Mouse (Mus musculus) CH12.LX (cell line): Measurements from ENCODE around the gene Sorcs3. TPM values are rescaled to one million over a fixed set of nuclear protein-coding genes. Genes with fewer than 3 reads are reported as not detected.

Experiments used
- DNase-seq: peaks from one replicate; pipeline ENCODE4 v3.0.0-alpha.2; 2013; ENCODE audit errors: extremely low read depth
- H3K27ac ChIP-seq: 2 replicates; pipeline ENCODE4 v1.5.1; 2012; ENCODE audit warnings: low read depth, mild to moderate bottlenecking, control low read depth, moderate library complexity; ENCODE audit not compliant: insufficient read depth
- H3K27me3 ChIP-seq: replicated peaks from 2 replicates; pipeline ENCODE3; 2012; ENCODE audit warnings: inconsistent platforms
- H3K36me3 ChIP-seq, 2 experiments: replicated peaks in 1 of 2; 2 replicates each; pipeline versions ENCODE3 to v1.6.1; 2012; ENCODE audit warnings: inconsistent platforms in 1 of 2, low read length in 1 of 2, mild to moderate bottlenecking in 1 of 2, mixed read lengths in 1 of 2, moderate library complexity in 1 of 2; ENCODE audit not compliant: control insufficient read depth in 1 of 2, insufficient read depth in 1 of 2
- H3K4me1 ChIP-seq, 2 experiments: 2 replicates each; pipeline ENCODE4 v1.6.1; 2012; ENCODE audit warnings: inconsistent platforms in 1 of 2, moderate library complexity in 1 of 2; ENCODE audit not compliant: insufficient read depth in 2 of 2, control insufficient read depth in 1 of 2
- H3K4me2 ChIP-seq: 2 replicates; pipeline ENCODE4 v1.6.1; 2012; ENCODE audit warnings: low read depth, mild to moderate bottlenecking, control low read depth; ENCODE audit not compliant: poor library complexity, insufficient read depth, severe bottlenecking
- H3K4me3 ChIP-seq, 3 experiments: fragments of 150-350 bp in 1 of 3; sonication (generic) in 1 of 3; replicated peaks in 1 of 3; 2 replicates each; pipeline versions ENCODE3 to v1.5.1; 2011 to 2012; ENCODE audit warnings: low read depth in 2 of 3, low read length in 2 of 3, mild to moderate bottlenecking in 2 of 3, moderate library complexity in 2 of 3, control low read depth in 1 of 3, improper control_type of control experiment in 1 of 3, inconsistent platforms in 1 of 3, mixed read lengths in 1 of 3; ENCODE audit not compliant: poor library complexity in 1 of 3
- H3K79me2 ChIP-seq: replicated peaks from 2 replicates; pipeline ENCODE4 v1.6.1; 2012; ENCODE audit warnings: mild to moderate bottlenecking, moderate library complexity; ENCODE audit not compliant: control insufficient read depth, poor library complexity, insufficient read depth, severe bottlenecking; ENCODE audit errors: extremely low read depth
- H3K9ac ChIP-seq: 2 replicates; pipeline ENCODE4 v1.6.1; 2012; ENCODE audit warnings: low read depth, mild to moderate bottlenecking, control low read depth, moderate library complexity; ENCODE audit not compliant: insufficient read depth
- H3K9me3 ChIP-seq: replicated peaks from 2 replicates; pipeline ENCODE3; 2012; ENCODE audit warnings: low read length, inconsistent platforms, mixed read lengths
- CHD2 ChIP-seq: IDR thresholded peaks from 2 replicates; pipeline ENCODE4 v1.6.1; 2011; ENCODE audit warnings: low read length, improper control_type of control experiment
- CTCF ChIP-seq, 2 experiments: IDR thresholded peaks in 1 of 2; conservative IDR thresholded peaks in 1 of 2; 2 replicates each; pipeline ENCODE4 v1.5.1; 2011 to 2012; ENCODE audit warnings: low read depth in 2 of 2, low read length in 2 of 2, improper control_type of control experiment in 1 of 2, inconsistent platforms in 1 of 2, mild to moderate bottlenecking in 1 of 2, moderate library complexity in 1 of 2
- E2F4 ChIP-seq: IDR thresholded peaks from 2 replicates; pipeline ENCODE4 v1.6.1; 2011; ENCODE audit warnings: low read depth, low read length, improper control_type of control experiment; ENCODE audit not compliant: insufficient replicate concordance
- ELF1 ChIP-seq: IDR thresholded peaks from 2 replicates; pipeline ENCODE4 v1.6.1; 2014; ENCODE audit warnings: low read depth, mild to moderate bottlenecking, inconsistent platforms, low read length, improper control_type of control experiment
- EP300 ChIP-seq: IDR thresholded peaks from 2 replicates; pipeline ENCODE4 v1.6.1; 2011; ENCODE audit warnings: low read length, improper control_type of control experiment
- ETS1 ChIP-seq: conservative IDR thresholded peaks from 2 replicates; pipeline ENCODE4 v1.6.1; 2012; ENCODE audit warnings: low read depth, mild to moderate bottlenecking, inconsistent platforms, low read length, improper control_type of control experiment, moderate library complexity
- GABPA ChIP-seq: IDR thresholded peaks from 2 replicates; pipeline ENCODE4 v1.6.1; 2012; ENCODE audit warnings: low read depth, low read length, improper control_type of control experiment, inconsistent platforms; ENCODE audit not compliant: insufficient replicate concordance
- HCFC1 ChIP-seq: IDR thresholded peaks from 2 replicates; pipeline ENCODE4 v1.6.1; 2012; ENCODE audit warnings: low read depth, mild to moderate bottlenecking, inconsistent platforms, low read length, improper control_type of control experiment
- IRF4 ChIP-seq: IDR thresholded peaks from 2 replicates; pipeline ENCODE4 v1.6.1; 2014; ENCODE audit warnings: low read depth, mild to moderate bottlenecking, inconsistent platforms, low read length, improper control_type of control experiment
- JUN ChIP-seq: IDR thresholded peaks from 2 replicates; pipeline ENCODE4 v1.6.1; 2011; ENCODE audit warnings: low read depth, mild to moderate bottlenecking, low read length, improper control_type of control experiment, moderate library complexity; ENCODE audit not compliant: insufficient read depth
- MAFK ChIP-seq: IDR thresholded peaks from 2 replicates; pipeline ENCODE4 v1.6.1; 2011; ENCODE audit warnings: low read length, improper control_type of control experiment; ENCODE audit not compliant: insufficient replicate concordance
- MAZ ChIP-seq: IDR thresholded peaks from 2 replicates; pipeline ENCODE4 v1.6.1; 2012; ENCODE audit warnings: low read depth, mild to moderate bottlenecking, inconsistent platforms, low read length, improper control_type of control experiment, moderate library complexity
- MXI1 ChIP-seq: IDR thresholded peaks from 2 replicates; pipeline ENCODE4 v1.6.1; 2011; ENCODE audit warnings: mild to moderate bottlenecking, low read depth, low read length, improper control_type of control experiment
- NELFE ChIP-seq: IDR thresholded peaks from 2 replicates; pipeline ENCODE4 v1.6.1; 2011; ENCODE audit warnings: low read depth, low read length, improper control_type of control experiment
- NRF1 ChIP-seq: IDR thresholded peaks from 2 replicates; pipeline ENCODE4 v1.6.1; 2014; ENCODE audit warnings: low read depth, mild to moderate bottlenecking, inconsistent platforms, low read length, improper control_type of control experiment, moderate library complexity
- PAX5 ChIP-seq: IDR thresholded peaks from 2 replicates; pipeline ENCODE4 v1.6.1; 2012; ENCODE audit warnings: low read length, inconsistent platforms, mixed read lengths
- RCOR1 ChIP-seq: conservative IDR thresholded peaks from 2 replicates; pipeline ENCODE4 v1.6.1; 2012; ENCODE audit warnings: low read depth, mild to moderate bottlenecking, inconsistent platforms, low read length, improper control_type of control experiment
- SMC3 ChIP-seq: IDR thresholded peaks from 2 replicates; pipeline ENCODE4 v1.6.1; 2011; ENCODE audit warnings: low read depth, low read length, improper control_type of control experiment
- TCF12 ChIP-seq: IDR thresholded peaks from 2 replicates; pipeline ENCODE4 v1.6.1; 2014; ENCODE audit warnings: low read depth, mild to moderate bottlenecking, inconsistent platforms, low read length, improper control_type of control experiment
- UBTF ChIP-seq: IDR thresholded peaks from 2 replicates; pipeline ENCODE4 v1.6.1; 2012; ENCODE audit warnings: low read depth, mild to moderate bottlenecking, inconsistent platforms, low read length, improper control_type of control experiment, moderate library complexity
- ZC3H11A ChIP-seq: IDR thresholded peaks from 2 replicates; pipeline ENCODE4 v1.6.1; 2012; ENCODE audit warnings: low read depth, mild to moderate bottlenecking, inconsistent platforms, low read length, improper control_type of control experiment
- ZKSCAN1 ChIP-seq: IDR thresholded peaks from 2 replicates; pipeline ENCODE4 v1.6.1; 2012; ENCODE audit warnings: low read depth, inconsistent platforms, low read length, improper control_type of control experiment, borderline replicate concordance
- ZNF384 ChIP-seq: IDR thresholded peaks from 2 replicates; pipeline ENCODE4 v1.6.1; 2012; ENCODE audit warnings: low read depth, low read length, improper control_type of control experiment, inconsistent platforms
- dilution Hi-C: fragments of 300-500 bp; cut with MboI; formaldehyde crosslinking; loops from 2 replicates; pipeline ENCODE4 v1.14.3; 2020; ENCODE audit warnings: low sequenced_read_pairs; ENCODE audit not compliant: extremely low pct_unique_long_range_greater_than_20kb, extremely low pct_ligation_motif_present
- in situ Hi-C: fragments of 300-500 bp; cut with MboI; formaldehyde crosslinking; loops from 3 replicates; pipeline ENCODE4 v1.14.3; 2019; ENCODE audit warnings: low sequenced_read_pairs, low pct_ligation_motif_present, low pct_unique_long_range_greater_than_20kb, mixed read lengths
- polyA plus RNA-seq: library from polyadenylated mRNA; unstranded; fragments of >175 nt; gene quantifications from 2 replicates; pipeline ENCODE4 v1.2.1, GENCODE M21; 2012; ENCODE audit warnings: low read depth; ENCODE audit not compliant: insufficient read length
- total RNA-seq, 2 experiments: library from RNA; depleted of rRNA; stranded (reverse); fragments of 300-350 nt in 1 of 2; fragments of >200 nt in 1 of 2; gene quantifications; 2 replicates each; pipeline ENCODE4 v1.2.3; 2012 to 2014

The Sorcs3 gene
- total and polyA plus RNA-seq, 3 experiments = not detected

DNA sequence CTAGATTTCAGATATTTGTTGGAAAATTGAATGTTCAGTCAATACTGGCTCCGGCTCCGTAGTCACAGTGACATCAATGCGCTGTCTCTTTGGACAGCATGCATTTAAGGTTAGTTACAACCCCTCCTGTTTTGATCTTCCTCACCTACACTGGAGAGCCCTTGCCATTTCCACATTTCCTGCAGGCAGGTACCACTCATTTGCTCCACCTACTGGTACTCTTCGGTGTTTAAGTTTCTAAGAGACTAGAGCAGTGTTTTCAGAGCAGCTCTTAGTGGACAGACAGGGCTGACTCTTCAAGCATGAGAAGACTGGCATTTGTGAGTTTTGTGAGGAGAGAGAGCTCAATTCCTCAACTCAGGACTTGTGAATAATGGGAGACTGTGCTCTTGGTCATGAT is 31.1 kb upstream of the Sorcs3 start:
- Histone ChIP-seq H3K79me2 (no peaks in the 10 kb centered on the region), H3K4me2 (no peak overlapping the region), H3K4me3 (no peak overlapping the region), H3K36me3 (no peaks in the 10 kb centered on the region), H3K9me3 (peaks cover 57% of the 10 kb centered on the region), H3K27ac (no peak overlapping the region)
- TF ChIP-seq UBTF = no peak
- no peak for TF ChIP-seq EP300
- no peak for TF ChIP-seq MAFK
- TF ChIP-seq GABPA = no peak
- TF ChIP-seq TCF12 = no peak
- no peak for TF ChIP-seq ETS1
- no peak for TF ChIP-seq IRF4
- no peak for TF ChIP-seq ELF1
- TF ChIP-seq NELFE = no peak
- no peak for TF ChIP-seq SMC3
- TF ChIP-seq ZNF384 = no peak
- no peak for TF ChIP-seq JUN
- no peak for TF ChIP-seq CTCF (conservative IDR thresholded peaks at IDR 0.05 in 1 of 2, IDR thresholded peaks at IDR 0.05 in 1 of 2; ENCODE audit: low read depth in 2 of 2, low read length in 2 of 2)
- TF ChIP-seq PAX5 = no peak
- no peak for TF ChIP-seq RCOR1
- TF ChIP-seq MXI1 = no peak
- no peak for TF ChIP-seq ZKSCAN1
- no peak for TF ChIP-seq CHD2
- TF ChIP-seq ZC3H11A = no peak
- TF ChIP-seq NRF1 = no peak
- TF ChIP-seq, all 38 proteins: peak for 0
- Histone ChIP-seq H3K27me3 (no peaks in the 10 kb centered on the region), H3K9ac (no peak overlapping the region), H3K4me1 (no peaks in the 10 kb centered on the region)
- dilution Hi-C loops (no loop called here), in situ Hi-C loops (no loop called here)
- no peak for DNase-seq

DNA sequence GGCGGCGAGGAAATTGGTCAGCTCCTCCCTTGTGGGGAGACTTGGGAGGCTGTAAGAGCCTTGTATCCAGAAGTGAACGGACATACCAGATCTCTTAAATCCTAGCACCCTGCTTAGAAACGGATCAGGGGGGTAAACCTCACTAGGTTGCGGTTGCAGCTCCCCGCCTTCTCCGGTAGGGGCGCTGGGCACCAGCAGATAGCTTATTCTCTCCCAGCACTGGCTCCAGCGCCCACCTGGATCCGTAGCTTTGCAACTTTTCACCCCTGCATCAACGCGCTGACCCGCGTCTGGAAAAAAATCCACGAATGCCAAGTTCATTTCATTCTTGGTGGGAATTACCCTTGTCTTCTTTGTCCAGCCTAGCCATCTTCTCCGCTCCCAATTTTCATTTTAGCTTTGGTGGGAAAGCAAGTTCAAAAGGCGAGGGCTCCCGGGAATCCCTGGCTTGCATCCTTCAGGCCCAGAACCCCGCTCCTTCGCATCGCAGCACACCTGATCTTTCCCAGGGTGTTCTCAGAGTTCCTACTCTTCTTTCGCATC is 1.8 kb upstream of the Sorcs3 start:
- Histone ChIP-seq H3K4me2 (no peak overlapping the region), H3K9me3 (peaks cover 84% of the 10 kb centered on the region)

More for the DNA sequence above, 1.8 kb upstream of the Sorcs3 start:
- H3K4me3 ChIP-seq = no peak overlapping the region
- DNase-seq = no peak
- no peak overlapping the region for H3K27ac ChIP-seq
- H3K4me1 ChIP-seq = no peaks in the 10 kb centered on the region
- no peaks in the 10 kb centered on the region for H3K27me3 ChIP-seq
- H3K9ac ChIP-seq = no peak overlapping the region
- in situ Hi-C loops = no loop called here
- dilution Hi-C loops = no loop called here
- H3K36me3 ChIP-seq = no peaks in the 10 kb centered on the region
- TF ChIP-seq MAZ (no peak), JUN (no peak), HCFC1 (no peak), E2F4 (no peak), MAFK (no peak), TCF12 (no peak), PAX5 (no peak), IRF4 (no peak)
- H3K79me2 ChIP-seq = no peaks in the 10 kb centered on the region
